Mouse (Mus musculus): ENCODE results near the gene Rasgrp2. TPM values are rescaled to one million over a fixed set of nuclear protein-coding genes. Genes with fewer than 3 reads are reported as not detected.

The Rasgrp2 gene
- polyA plus RNA-seq, 1 experiment from 2014 or later = 23.0 TPM

GRCm38 (mm10) chr19:6452030-6452494 lies 52.9 kb downstream of the Rasgrp2 start:
- H3K4me1 ChIP-seq = peaks cover 59% of the 10 kb centered on the region

GRCm38 (mm10) chr19:6452672-6453310 lies 53.7 kb downstream of the Rasgrp2 start:
- peak overlapping the region; percentile 8; the same call in 1 of the 2 replicates for H3K9ac ChIP-seq

More at GRCm38 (mm10) chr19:6452030-6452494, 52.9 kb downstream of the Rasgrp2 start:
- Histone ChIP-seq H3K27ac (peak overlapping the region; percentile 79), H3K9ac (no peak overlapping the region; the same call in 1 of the 2 replicates), H3K36me3 (peaks cover 8% of the 10 kb centered on the region; the same call in 1 of the 2 replicates), H3K9me3 (replicated peaks) (no peaks in the 10 kb centered on the region), H3K4me3 (no peak overlapping the region), H3K4me2 (replicated peaks) (no peak overlapping the region), H3K27me3 (no peaks in the 10 kb centered on the region; the same call in 1 of the 2 replicates)
- 27% methylated on average over 6 of the region's 6 CpGs for WGBS
- ATAC-seq (ENCODE audit: low FRiP score) = peak; percentile 60

GRCm38 (mm10) chr19:6453349-6453748 lies 54.2 kb downstream of the Rasgrp2 start:
- Histone ChIP-seq H3K27ac (peak overlapping the region; percentile 79), H3K9ac (no peak overlapping the region), H3K4me3 (no peak overlapping the region), H3K36me3 (peaks cover 13% of the 10 kb centered on the region), H3K9me3 (replicated peaks) (no peaks in the 10 kb centered on the region), H3K27me3 (no peaks in the 10 kb centered on the region; the same call in 1 of the 2 replicates), H3K4me1 (peaks cover 48% of the 10 kb centered on the region), H3K4me2 (replicated peaks) (no peak overlapping the region)
- ATAC-seq (ENCODE audit: low FRiP score) = peak; percentile 10
- 72% methylated on average over 8 of the region's 8 CpGs for WGBS

More at GRCm38 (mm10) chr19:6452672-6453310, 53.7 kb downstream of the Rasgrp2 start:
- no peak overlapping the region for H3K4me2 ChIP-seq (replicated peaks)
- H3K9me3 ChIP-seq (replicated peaks) = no peaks in the 10 kb centered on the region
- H3K4me1 ChIP-seq = peaks cover 54% of the 10 kb centered on the region
- WGBS = 41% methylated on average over 9 of the region's 9 CpGs
- H3K4me3 ChIP-seq = no peak overlapping the region
- peaks cover 8% of the 10 kb centered on the region; the same call in 1 of the 2 replicates for H3K36me3 ChIP-seq
- no peaks in the 10 kb centered on the region; the same call in 1 of the 2 replicates for H3K27me3 ChIP-seq
- peak overlapping the region; percentile 79 for H3K27ac ChIP-seq
- peak; percentile 49 for ATAC-seq (ENCODE audit: low FRiP score)

- Histone ChIP-seq H3K4me1 (peaks cover 45% of the 10 kb centered on the region), H3K27ac (no peak overlapping the region), H3K9ac (no peak overlapping the region), H3K36me3 (peaks cover 13% of the 10 kb centered on the region), H3K9me3 (replicated peaks) (no peaks in the 10 kb centered on the region), H3K4me2 (replicated peaks) (no peak overlapping the region), H3K27me3 (no peaks in the 10 kb centered on the region; the same call in 1 of the 2 replicates), H3K4me3 (no peak overlapping the region)
- 78% methylated on average over 10 of the region's 10 CpGs for WGBS
- no peak for ATAC-seq (ENCODE audit: low FRiP score)
Observed at GRCm38 (mm10) chr19:6454041-6454720, 55.0 kb downstream of the Rasgrp2 start.

- Histone ChIP-seq H3K27ac (no peak overlapping the region), H3K4me3 (no peak overlapping the region), H3K9ac (no peak overlapping the region), H3K9me3 (replicated peaks) (no peaks in the 10 kb centered on the region), H3K27me3 (no peaks in the 10 kb centered on the region; the same call in 1 of the 2 replicates), H3K4me2 (replicated peaks) (no peak overlapping the region), H3K36me3 (peaks cover 13% of the 10 kb centered on the region), H3K4me1 (peaks cover 19% of the 10 kb centered on the region)
- ATAC-seq (ENCODE audit: low FRiP score) = no peak
- 87% methylated on average over 6 of the region's 6 CpGs for WGBS
Observed at GRCm38 (mm10) chr19:6459504-6459903, 60.4 kb downstream of the Rasgrp2 start.

- Histone ChIP-seq H3K27ac (no peak overlapping the region), H3K27me3 (no peaks in the 10 kb centered on the region), H3K4me1 (peaks cover 32% of the 10 kb centered on the region), H3K4me3 (no peak overlapping the region), H3K36me3 (peaks cover 4% of the 10 kb centered on the region), H3K9ac (no peak overlapping the region), H3K4me2 (replicated peaks) (no peak overlapping the region), H3K9me3 (replicated peaks) (peaks cover 3% of the 10 kb centered on the region; the same call in 1 of the 2 replicates)
- 52% methylated on average over 6 of the region's 6 CpGs for WGBS
- ATAC-seq (ENCODE audit: low FRiP score) = no peak
Observed at GRCm38 (mm10) chr19:6462841-6463240, 63.7 kb downstream of the Rasgrp2 start.

GRCm38 (mm10) chr19:6464306-6465071 lies 65.3 kb downstream of the Rasgrp2 start:
- ATAC-seq (ENCODE audit: low FRiP score) = peak; percentile 45
- WGBS = 42% methylated on average over 10 of the region's 10 CpGs
- Histone ChIP-seq H3K9me3 (replicated peaks) (peaks cover 3% of the 10 kb centered on the region; the same call in 1 of the 2 replicates), H3K4me1 (peaks cover 37% of the 10 kb centered on the region), H3K4me3 (no peak overlapping the region), H3K27me3 (no peaks in the 10 kb centered on the region), H3K4me2 (replicated peaks) (no peak overlapping the region), H3K27ac (peak overlapping the region; percentile 79), H3K9ac (peak overlapping the region; percentile 45; the same call in 1 of the 2 replicates), H3K36me3 (no peaks in the 10 kb centered on the region)

Other genes starting within 250 kb of the Rasgrp2 start
- gene Majin, start 215.0 kb upstream of the Rasgrp2 start, polyA plus RNA-seq (2016; fragmentation: Nextera tagmentation; extraction: Ambion mirVana) = not detected in 2 replicates
- 1.4 and 1.5 TPM in 2 replicates for gene Gpha2, start 173.0 kb upstream of the Rasgrp2 start, polyA plus RNA-seq (2016; fragmentation: Nextera tagmentation; extraction: Ambion mirVana)
- gene Ppp2r5b, start 163.5 kb upstream of the Rasgrp2 start, polyA plus RNA-seq (2016; fragmentation: Nextera tagmentation; extraction: Ambion mirVana) = 66.3 and 72.2 TPM in 2 replicates
- 14.7 and 15.4 TPM in 2 replicates for gene Atg2a, start 157.7 kb upstream of the Rasgrp2 start, polyA plus RNA-seq (2016; fragmentation: Nextera tagmentation; extraction: Ambion mirVana)
- 90.8 and 92.7 TPM in 2 replicates for gene Ehd1, start 122.6 kb upstream of the Rasgrp2 start, polyA plus RNA-seq (2016; fragmentation: Nextera tagmentation; extraction: Ambion mirVana)
- gene Cdc42bpg, start 92.9 kb upstream of the Rasgrp2 start, polyA plus RNA-seq (2016; fragmentation: Nextera tagmentation; extraction: Ambion mirVana) = 0.48 and 0.61 TPM in 2 replicates
- 91.5 and 95.8 TPM in 2 replicates for gene Men1, start 64.4 kb upstream of the Rasgrp2 start, polyA plus RNA-seq (2016; fragmentation: Nextera tagmentation; extraction: Ambion mirVana)
- gene Map4k2, start 58.2 kb upstream of the Rasgrp2 start, polyA plus RNA-seq (2016; fragmentation: Nextera tagmentation; extraction: Ambion mirVana) = 15.0 and 16.0 TPM in 2 replicates
- gene Sf1, start 35.6 kb upstream of the Rasgrp2 start, polyA plus RNA-seq (2016; fragmentation: Nextera tagmentation; extraction: Ambion mirVana) = 168 and 176 TPM in 2 replicates
- 1.8 and 3.9 TPM in 2 replicates for gene Pygm, start 14.9 kb upstream of the Rasgrp2 start, polyA plus RNA-seq (2016; fragmentation: Nextera tagmentation; extraction: Ambion mirVana)
- 21.3 and 23.0 TPM in 2 replicates for gene Nrxn2, start 19.4 kb downstream of the Rasgrp2 start, polyA plus RNA-seq (2016; fragmentation: Nextera tagmentation; extraction: Ambion mirVana)
- gene Slc22a12, start 143.7 kb downstream of the Rasgrp2 start, polyA plus RNA-seq (2016; fragmentation: Nextera tagmentation; extraction: Ambion mirVana) = not detected in 2 replicates